Mouse (Mus musculus) E14TG2a.4 (cell line): ENCODE data around the gene Myo1e.

Experiments
- CTCF ChIP-seq: conservative IDR thresholded peaks from 2 replicates; pipeline ENCODE4 v1.5.1; 2014; ENCODE audit warnings: low read length
- NANOG ChIP-seq: IDR thresholded peaks from 2 replicates; pipeline ENCODE4 v1.6.1; 2014; ENCODE audit warnings: borderline replicate concordance, low read length, mixed read lengths
- POU5F1 ChIP-seq: IDR thresholded peaks from 2 replicates; pipeline ENCODE4 v1.6.1; 2014; ENCODE audit warnings: low read length, borderline replicate concordance

DNA sequence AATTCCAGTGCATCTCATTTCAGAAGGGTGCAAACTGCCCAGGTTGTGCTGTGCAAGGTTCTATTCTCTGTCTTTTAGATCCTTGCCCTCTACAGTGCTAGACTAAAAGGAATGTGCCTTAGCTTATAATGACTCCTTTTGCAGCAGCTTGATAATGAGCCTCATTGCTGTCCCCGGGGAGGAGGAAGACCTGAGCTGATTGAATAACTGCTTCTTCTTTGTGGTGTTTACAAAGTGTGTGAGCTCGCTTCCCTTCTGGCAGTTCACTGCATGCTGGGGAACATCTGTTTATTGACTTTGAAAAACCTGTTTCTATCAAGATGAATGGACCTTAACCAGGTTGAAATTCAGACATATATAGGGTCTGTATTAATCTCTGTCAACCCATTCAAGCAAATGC lies 89.8 kb downstream of the Myo1e start:
- no peak for TF ChIP-seq CTCF
- TF ChIP-seq NANOG, result no peak
- TF ChIP-seq POU5F1, result no peak
